Mouse (Mus musculus) colon, adult 2 months (tissue): ENCODE data around the gene 2310057M21Rik. TPM values are rescaled to one million over a fixed set of nuclear protein-coding genes. Genes with fewer than 3 reads are reported as not detected.

Source experiments
- polyA plus RNA-seq: library from polyadenylated mRNA; depleted of rRNA; stranded (reverse); fragments of >200 nt; gene quantifications from 2 replicates; pipeline ENCODE4 v1.2.3, GENCODE M21; 2012; rRNA removed

Gene 2310057M21Rik
- polyA plus RNA-seq, result 1.7 and 2.5 TPM in 2 replicates

GRCm38 (mm10) chr7:131362615-131363300 lies at the start of gene 2310057M21Rik:
Gene 2310057M21Rik, minus strand, starts transcription at chr7:131362759.

GRCm38 (mm10) chr7:131410416-131411058 lies 48.0 kb upstream of the 2310057M21Rik start, which contains the start of the genes Ikzf5 and Acadsb:
Gene Ikzf5, minus strand, starts transcription at chr7:131410521.
Gene Acadsb, plus strand, starts transcription at chr7:131410601.

GRCm38 (mm10) chr7:131370648-131371469 lies 8.3 kb upstream of the 2310057M21Rik start, which contains the start of gene Pstk:
Gene Pstk, plus strand, starts transcription at chr7:131371141.

DNA sequence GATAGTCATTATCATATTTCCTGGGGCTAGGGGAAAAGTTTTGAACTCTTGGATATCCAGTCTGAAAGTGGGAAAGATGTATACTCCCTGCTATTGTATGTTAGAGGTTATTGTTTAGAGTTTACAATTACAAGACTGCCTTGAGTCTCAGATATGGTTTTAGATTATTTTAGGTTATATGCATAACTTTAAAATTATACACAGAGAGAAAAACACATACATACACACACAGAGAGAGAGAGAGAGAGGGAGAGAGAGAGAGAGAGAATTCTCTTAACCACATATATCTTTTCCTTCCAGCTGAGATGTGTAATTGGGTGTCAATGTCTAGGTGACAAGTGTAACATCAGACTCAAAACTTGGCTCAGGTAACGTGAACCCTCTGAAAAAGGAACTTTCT lies 29.0 kb downstream of the 2310057M21Rik start, which contains the start of gene Fam24a:
TSS of gene Fam24a (plus strand) at position 301 of the 400 bp plus-strand sequence.

DNA sequence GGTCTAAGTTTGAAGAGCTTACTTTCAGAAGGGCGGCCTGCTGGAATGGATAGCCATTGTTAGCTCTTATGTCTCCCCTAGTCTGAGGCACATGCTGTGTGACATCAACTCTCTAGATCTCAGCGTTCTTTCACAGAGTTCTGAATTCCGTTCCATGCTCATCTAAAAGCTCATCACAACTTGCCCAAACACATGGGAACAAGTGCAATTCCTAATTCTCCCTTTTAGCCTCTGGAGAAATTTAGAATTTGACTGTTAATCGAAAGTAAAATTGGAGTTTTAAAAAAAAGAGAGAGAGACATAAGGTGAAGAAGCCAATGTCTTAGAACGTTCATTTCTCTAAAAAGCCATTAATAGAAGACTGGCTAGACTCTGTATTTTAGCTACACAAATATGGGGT lies 33.1 kb downstream of the 2310057M21Rik start, which contains the start of gene Fam24b:
TSS of gene Fam24b (minus strand) at position 101 of the 400 bp plus-strand sequence.

DNA sequence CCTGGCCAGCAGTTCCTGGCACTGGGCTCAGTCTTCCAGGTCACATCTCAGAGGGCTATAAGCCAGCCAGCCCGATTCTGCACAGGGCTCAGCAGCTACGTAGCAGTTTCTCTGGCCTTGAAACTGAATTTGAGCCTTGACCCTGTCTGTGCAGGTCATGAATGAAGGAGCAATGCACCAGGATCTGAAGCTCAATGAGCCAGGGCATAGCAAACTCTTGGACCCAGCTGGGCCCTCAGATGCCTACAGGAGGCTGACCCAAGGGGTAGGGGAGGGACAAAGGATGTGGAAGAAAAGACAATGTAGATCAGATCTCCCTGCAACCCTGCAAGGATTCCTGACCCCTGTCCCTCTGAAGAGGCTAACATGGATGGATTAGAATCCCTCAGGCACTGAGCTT lies 40.4 kb downstream of the 2310057M21Rik start, which contains the start of gene Cuzd1:
TSS of gene Cuzd1 (minus strand) at position 101 of the 400 bp plus-strand sequence.

Other genes starting within 250 kb of the 2310057M21Rik start
- gene 4933402N03Rik, start 216.4 kb downstream of the 2310057M21Rik start, polyA plus RNA-seq, result not detected in 2 replicates
- gene 5430419D17Rik, start 188.4 kb downstream of the 2310057M21Rik start, polyA plus RNA-seq, result 0.12 TPM in 1 of 2 replicates, not detected in the other
- gene Cuzd1, start 40.5 kb downstream of the 2310057M21Rik start, polyA plus RNA-seq, result 5.2 TPM in 1 of 2 replicates, not detected in the other
- gene Fam24b, start 33.2 kb downstream of the 2310057M21Rik start, polyA plus RNA-seq, result not detected in 2 replicates
- gene Fam24a, start 28.9 kb downstream of the 2310057M21Rik start, polyA plus RNA-seq, result not detected in 2 replicates
- gene Pstk, start 8.4 kb upstream of the 2310057M21Rik start, polyA plus RNA-seq, result 61.4 and 76.9 TPM in 2 replicates
- 6.4 and 7.0 TPM in 2 replicates for gene Ikzf5, start 47.8 kb upstream of the 2310057M21Rik start, polyA plus RNA-seq
- gene Acadsb, start 47.8 kb upstream of the 2310057M21Rik start, polyA plus RNA-seq, result 2.7 and 3.2 TPM in 2 replicates
- gene Hmx3, start 180.1 kb upstream of the 2310057M21Rik start, polyA plus RNA-seq, result 4.1 and 4.6 TPM in 2 replicates
- gene Hmx2, start 186.0 kb upstream of the 2310057M21Rik start, polyA plus RNA-seq, result 1.1 TPM in 2 replicates
- 44.6 and 47.3 TPM in 2 replicates for gene Bub3, start 197.5 kb upstream of the 2310057M21Rik start, polyA plus RNA-seq